Mouse (Mus musculus) erythroid progenitor cell, adult 5-6 weeks (primary cell): ENCODE results near the gene Cfap298. TPM values are rescaled to one million over a fixed set of nuclear protein-coding genes. Genes with fewer than 3 reads are reported as not detected.

Source experiments
- ATAC-seq: replicated peaks from 2 replicates; pipeline ENCODE4 v1.8.0; 2016; ENCODE audit warnings: moderate number of reproducible peaks, mild to moderate bottlenecking, moderate TSS enrichment, inconsistent platforms; ENCODE audit not compliant: poor library complexity, low FRiP score, severe bottlenecking
- total RNA-seq, 2 experiments: library from RNA; stranded (forward) in 1 of 2; stranded (reverse) in 1 of 2; fragments of 150-400 nt in 1 of 2; fragments of 186-747, 209-891 nt in 1 of 2; gene quantifications; 2 replicates each; pipeline versions ENCODE4 v1.2.3 to v1.2.4; 2015 to 2017; ENCODE audit warnings: low replicate concordance in 2 of 2

The Cfap298 gene
- total RNA-seq, 2 experiments from 2014 or later = 3.6 to 7.5 TPM

- no peak for ATAC-seq
These were observed 17.8 kb downstream of the Cfap298 start for GRCm38 (mm10) chr16:90917156-90917555.

GRCm38 (mm10) chr16:90916040-90916481, 18.9 kb downstream of the Cfap298 start:
- no peak for ATAC-seq

GRCm38 (mm10) chr16:90911766-90912165, 23.1 kb downstream of the Cfap298 start:
- no peak for ATAC-seq

GRCm38 (mm10) chr16:90910855-90911533, 23.9 kb downstream of the Cfap298 start:
- ATAC-seq = no peak

- no peak for ATAC-seq
These were observed 27.7 kb downstream of the Cfap298 start for GRCm38 (mm10) chr16:90907250-90907649.

GRCm38 (mm10) chr16:90903300-90903699, 31.6 kb downstream of the Cfap298 start:
- no peak for ATAC-seq

- ATAC-seq = no peak
These were observed 33.5 kb downstream of the Cfap298 start for GRCm38 (mm10) chr16:90901364-90901763.

- ATAC-seq = no peak
These were observed 35.4 kb downstream of the Cfap298 start for GRCm38 (mm10) chr16:90899498-90899897.

GRCm38 (mm10) chr16:90897651-90898050, 37.3 kb downstream of the Cfap298 start:
- ATAC-seq = no peak

- ATAC-seq = no peak
These were observed 41.1 kb downstream of the Cfap298 start for GRCm38 (mm10) chr16:90893792-90894191.

- ATAC-seq = no peak
These were observed 41.9 kb downstream of the Cfap298 start for GRCm38 (mm10) chr16:90893019-90893418.

GRCm38 (mm10) chr16:90892081-90892480, 42.8 kb downstream of the Cfap298 start:
- ATAC-seq = no peak

- no peak for ATAC-seq
These were observed 43.3 kb downstream of the Cfap298 start for GRCm38 (mm10) chr16:90891601-90892000.

GRCm38 (mm10) chr16:90890683-90891082, 44.2 kb downstream of the Cfap298 start:
- no peak for ATAC-seq

- no peak for ATAC-seq
These were observed 48.9 kb downstream of the Cfap298 start for GRCm38 (mm10) chr16:90885781-90886565.

GRCm38 (mm10) chr16:90885351-90885750, 49.6 kb downstream of the Cfap298 start:
- ATAC-seq = no peak

- ATAC-seq = no peak
These were observed 52.4 kb downstream of the Cfap298 start for GRCm38 (mm10) chr16:90882501-90882977.

GRCm38 (mm10) chr16:90878135-90878860, 56.6 kb downstream of the Cfap298 start:
- ATAC-seq = no peak
